Mouse (Mus musculus) mouse trophoblast stem cell (cell line): Measurements from ENCODE around the gene Micu1.

Experiments
- in situ Hi-C, 2 experiments: fragments of 300-500 bp; cut with MseI, MboI; formaldehyde crosslinking; loops; 2 replicates in 1 of 2; 3 replicates in 1 of 2; pipeline ENCODE4 v1.15.1; 2025

Micu1 gene

DNA sequence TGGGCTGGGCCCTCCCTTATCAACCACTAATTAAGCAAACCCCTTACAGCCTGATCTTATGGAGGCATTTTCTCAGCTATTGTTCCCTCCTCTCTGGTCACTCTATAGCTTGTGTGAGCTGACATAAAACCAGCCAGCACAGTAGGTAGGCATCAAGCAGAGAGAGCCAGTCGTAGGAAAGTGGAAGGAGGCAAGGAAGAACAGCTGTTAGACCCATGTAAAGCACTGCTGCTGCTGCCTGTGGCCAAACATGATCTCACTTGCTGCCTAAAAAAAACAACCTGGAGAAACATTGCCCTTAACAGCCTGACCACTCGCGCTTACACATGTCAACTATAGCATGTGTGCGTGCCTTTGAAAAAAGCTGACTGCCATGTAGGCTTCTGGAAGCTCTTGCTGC lies 19.3 kb downstream of the Micu1 start:
- in situ Hi-C loops, result no loop called here

DNA sequence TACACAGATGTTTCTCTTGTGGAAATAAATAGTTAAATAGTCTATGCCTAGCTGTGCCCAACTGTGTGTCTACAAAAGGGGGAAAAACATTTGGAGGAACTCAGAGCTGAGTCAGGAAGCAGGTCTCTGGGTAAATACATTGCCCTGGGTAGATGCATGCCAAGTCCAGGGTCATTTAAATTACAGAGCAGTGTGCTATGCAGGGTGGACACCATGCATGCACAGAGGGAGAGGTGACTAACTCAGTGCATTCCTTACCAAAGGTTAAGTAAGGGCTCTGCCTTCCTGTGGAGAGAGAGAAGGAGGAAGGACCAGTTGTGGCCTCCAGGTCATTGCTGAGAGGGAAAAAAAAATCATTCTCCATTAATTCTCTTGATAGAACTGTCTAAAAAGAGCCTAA lies 22.4 kb downstream of the Micu1 start:
- in situ Hi-C loops, result no loop called here

DNA sequence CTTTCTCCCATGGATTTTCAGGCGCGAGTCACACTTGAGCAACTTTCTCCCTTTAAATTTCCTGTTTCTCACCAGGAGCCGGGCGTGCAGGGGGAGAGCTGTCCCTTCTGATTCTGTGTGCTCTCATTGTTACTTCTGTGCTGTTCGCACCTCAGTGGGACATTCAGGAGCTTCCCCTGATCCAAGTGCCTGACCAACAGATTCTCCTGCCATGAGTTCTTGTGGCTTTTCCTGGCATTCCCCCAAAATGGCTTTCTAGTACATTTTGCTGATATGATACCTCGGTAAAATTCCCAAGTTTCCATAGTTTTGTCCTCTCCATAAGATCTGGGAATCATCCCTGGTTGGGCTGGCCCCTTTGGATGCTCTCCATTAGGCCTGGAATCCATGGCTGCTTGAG lies 25.0 kb downstream of the Micu1 start:
- in situ Hi-C loops, result no loop called here

DNA sequence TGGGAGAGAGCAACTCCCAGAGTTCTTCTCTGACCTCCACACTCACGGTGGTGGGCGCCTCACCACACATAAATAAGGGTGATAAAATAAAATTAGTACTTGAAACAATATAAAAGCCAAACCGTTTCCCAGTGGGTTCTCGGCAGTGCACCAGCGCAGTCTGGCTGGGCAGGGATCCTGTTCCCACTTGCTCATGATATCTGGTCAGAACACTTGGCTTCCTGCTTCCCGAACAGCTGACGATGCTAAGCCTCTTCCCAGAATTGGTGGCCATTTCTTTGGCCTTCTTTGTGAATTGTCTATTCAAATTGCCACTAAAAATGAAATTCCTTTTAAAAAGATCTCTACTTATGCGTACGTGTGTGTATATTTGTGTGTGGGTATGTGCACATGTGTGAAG lies 27.0 kb downstream of the Micu1 start:
- in situ Hi-C loops, result no loop called here

DNA sequence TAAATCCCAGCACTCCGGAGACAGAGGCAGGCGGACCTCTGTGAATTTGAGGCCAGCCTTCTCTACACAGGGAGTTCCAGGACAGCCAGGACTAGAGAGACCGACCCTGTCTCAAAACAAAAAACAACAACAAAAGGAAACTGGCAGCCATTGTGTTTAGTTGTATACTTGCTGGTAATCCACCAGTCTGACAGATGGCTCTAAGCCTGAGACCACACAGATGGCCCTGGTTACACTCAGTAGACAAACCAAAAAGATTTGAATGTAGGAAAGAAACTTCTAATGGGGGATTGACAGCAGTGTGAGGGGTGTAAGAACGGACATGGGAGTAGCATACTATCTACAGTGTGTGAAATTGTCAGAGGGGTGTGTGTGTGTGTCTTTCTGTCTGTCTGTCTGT lies 27.6 kb downstream of the Micu1 start:
- in situ Hi-C loops, result no loop called here

DNA sequence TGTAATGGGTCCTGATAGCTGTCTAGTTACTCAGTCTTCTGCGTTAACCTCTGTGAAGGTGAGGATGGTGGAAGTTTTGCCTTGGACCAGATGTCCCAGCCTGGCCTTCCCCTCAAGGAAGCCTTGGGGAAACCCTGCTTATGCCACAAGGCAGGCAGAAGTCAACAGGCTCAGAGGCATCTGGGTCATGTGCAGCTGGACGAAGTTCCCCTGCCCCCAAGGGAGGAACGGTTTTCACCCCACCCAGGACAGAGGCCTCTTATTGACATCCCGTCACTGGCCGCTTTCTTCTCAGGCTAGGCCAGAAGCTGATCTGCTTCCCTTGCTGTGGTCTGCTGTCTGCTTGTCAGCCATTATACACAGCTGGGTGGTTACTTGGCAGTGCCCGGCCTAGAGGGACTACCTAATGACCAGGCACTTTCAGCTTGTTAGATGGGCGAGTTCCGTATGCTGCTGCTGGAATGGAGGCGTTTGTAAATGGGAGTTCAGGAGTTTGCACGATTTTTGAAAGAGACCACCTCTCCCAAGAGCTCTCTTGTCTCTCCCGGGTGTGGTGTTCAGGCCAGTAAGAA lies 33.8 kb downstream of the Micu1 start:
- in situ Hi-C loops, result no loop called here

DNA sequence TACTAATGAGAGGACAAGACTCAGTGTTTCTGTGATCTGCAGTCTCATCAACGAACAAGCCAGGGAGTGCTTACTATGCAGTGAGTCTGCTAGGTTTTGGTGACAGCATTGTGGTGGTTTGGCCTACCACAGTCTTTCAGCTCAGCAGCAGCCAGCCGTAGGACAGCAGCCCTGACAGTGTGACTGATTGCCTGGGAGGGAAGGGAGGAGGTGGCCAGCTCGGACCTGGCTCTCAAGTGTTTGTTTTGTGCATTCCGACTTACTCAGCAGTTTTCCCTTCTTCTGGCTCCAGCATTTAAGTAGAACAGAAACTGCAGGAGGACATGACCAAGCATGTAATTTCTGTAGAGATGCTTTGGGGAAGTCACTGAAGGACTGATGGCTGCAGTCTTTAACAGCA lies 39.2 kb downstream of the Micu1 start:
- in situ Hi-C loops, result no loop called here

DNA sequence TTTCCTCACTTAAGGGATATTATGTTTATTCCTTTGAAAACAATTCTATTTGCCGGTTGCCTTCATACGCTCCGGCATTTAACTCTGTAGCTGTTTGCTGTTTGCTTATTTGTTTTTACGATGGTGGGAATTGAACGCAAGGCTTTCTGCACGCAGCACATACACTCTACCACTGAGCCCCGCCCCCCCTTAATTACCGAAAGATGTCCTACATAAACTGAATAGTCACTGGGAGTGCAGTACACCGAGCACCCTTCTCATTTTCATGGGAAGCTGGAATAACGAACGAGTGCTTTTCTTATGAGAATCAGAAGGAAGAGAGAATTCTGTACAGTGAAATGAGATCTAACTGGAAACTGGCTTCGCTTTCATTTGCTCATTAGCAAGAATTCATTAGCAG lies 41.1 kb downstream of the Micu1 start:
- in situ Hi-C loops, result no loop called here

DNA sequence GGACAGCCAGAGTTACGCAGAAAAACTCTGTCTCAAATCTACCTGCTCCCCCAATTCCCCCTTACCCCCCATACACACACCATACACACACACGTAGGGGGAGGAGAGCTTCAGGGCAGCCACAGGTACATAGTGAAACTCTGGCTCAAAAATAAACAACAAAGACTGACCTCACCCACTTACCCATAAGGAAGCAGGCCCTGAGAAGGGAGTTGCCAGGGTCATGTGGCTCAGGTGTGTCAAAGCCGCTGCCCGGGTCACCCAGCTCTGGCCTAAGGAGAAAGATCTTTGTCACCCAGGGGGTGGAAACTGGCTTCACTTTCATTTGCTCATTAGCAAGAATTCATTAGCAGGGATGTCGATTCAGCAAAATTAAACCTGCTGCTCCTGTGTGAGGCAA lies 41.7 kb downstream of the Micu1 start:
- in situ Hi-C loops, result no loop called here

DNA sequence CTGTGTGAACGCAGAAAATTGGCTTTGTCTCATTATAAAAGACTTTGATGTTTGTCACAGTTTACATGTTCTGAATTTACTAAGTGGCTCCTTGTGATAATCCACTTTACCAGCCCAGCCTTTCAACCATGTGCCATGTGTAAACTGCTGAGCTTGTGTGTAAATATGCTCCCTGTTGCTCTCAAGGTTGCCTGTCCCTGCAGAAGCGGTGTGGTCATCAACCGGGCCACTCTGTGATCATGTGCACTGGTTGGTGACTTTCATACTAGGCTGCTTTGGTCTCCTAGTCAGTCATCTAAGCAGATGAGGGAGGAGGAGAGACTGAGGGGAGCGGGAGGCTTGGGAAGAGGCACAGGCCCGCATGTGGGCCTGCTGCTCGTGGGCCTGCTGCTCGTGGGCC lies 45.1 kb downstream of the Micu1 start:
- in situ Hi-C loops, result no loop called here

DNA sequence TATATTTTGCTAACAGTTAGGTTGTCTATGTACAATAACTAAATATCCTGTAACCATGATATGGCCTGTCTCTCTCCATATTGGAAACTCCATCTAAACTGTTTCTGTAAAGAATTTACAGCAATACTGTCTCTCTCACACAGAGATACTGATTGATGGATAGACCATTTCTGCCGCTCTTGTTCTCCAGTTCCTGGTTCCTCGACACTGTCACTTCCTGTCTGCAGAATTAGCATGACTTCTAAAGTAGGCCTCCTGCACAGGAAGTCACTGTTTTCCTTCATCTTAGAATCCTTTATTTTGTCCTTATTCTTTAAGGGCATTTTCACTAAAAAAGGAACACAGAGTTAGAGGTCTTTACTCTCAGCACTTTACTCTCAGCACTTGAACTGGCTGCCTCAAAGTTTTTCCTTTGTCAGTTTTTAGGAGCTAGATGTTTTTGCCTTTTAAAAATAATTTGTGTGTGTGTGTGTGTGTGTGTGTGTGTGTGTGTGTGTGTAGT lies 46.5 kb downstream of the Micu1 start:
- in situ Hi-C loops, result no loop called here

DNA sequence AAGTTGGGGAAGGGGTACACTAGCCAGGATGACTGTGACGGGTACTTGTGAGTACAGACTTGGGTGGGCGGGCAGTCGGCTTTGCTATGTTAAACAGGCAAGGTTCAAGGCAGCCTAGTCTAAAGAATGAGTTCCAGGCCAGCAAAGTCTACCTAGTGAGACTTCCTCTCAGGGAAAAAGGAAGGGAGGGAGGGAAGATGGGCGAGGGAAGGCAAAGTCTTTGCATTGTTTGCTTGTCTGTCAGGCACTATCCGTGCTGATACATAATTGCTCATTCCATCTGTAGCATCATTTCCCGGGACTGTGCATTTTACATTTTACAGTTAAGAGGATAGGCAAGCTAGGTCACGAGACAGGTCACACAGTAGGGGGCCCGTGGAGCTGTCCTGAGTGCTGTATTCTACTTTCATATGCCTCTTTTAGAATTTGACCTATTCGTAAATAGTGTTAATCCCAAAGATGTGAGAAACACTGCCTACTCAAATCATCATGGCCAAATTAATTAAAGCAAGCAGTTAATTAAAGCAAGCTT lies 51.3 kb downstream of the Micu1 start:
- in situ Hi-C loops, result no loop called here

DNA sequence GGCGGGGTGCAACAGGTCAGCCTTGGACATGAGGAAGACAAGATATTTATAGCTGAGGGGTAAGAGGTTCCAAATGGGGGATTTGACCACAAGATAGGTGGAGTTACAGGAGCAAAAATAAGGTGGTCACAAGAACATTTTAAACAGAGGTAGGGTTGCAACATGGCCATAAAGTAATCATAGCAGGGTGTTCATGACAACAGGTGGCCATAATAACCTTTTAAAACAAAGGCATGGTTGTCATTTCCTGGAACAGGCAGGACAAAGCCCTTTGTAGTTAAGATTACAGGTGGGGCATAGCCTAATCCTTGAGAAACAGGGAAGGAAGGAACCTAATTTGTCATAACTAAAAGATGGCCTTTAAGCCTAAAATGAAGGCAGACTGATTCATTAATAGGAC lies 51.8 kb downstream of the Micu1 start:
- in situ Hi-C loops, result no loop called here

DNA sequence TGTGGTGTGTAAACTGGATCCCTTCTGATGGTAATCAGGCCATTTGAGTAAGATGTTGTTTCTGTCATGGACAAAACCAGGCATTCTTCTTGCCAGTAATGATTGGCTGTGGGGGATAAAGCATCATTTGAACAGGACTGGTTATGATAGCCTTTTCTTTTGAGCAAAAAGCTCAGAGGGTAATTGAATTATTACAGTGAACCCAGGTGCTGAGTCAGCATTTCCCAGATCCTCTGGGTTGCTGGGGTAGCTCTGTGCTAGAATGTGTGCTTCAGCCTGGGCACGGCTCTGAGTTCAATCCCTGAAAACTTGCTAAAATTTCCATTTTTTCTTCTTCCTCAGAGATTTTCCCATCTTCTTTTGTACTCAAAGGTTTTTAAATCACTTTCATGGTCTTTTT lies 52.6 kb downstream of the Micu1 start:
- in situ Hi-C loops, result no loop called here

DNA sequence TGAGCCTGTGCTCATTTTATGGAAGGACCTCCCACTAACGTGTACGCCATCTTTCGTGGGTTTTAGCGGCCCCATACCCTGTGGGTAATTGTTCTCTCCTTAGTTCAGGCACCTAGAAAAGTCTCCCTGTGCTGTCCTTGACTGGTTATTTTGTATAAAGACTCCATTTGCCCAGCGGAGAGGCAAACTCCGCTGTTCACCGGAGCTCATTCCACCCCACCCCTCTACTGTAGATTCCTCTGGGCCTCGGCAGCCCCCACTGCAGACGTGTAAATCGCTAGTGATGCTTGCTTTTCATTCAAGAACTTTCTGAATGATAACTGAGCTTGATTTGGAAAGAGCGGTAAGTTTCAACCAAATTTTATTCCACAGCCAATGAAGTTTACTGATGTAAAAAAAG lies 53.4 kb downstream of the Micu1 start:
- in situ Hi-C loops, result no loop called here

DNA sequence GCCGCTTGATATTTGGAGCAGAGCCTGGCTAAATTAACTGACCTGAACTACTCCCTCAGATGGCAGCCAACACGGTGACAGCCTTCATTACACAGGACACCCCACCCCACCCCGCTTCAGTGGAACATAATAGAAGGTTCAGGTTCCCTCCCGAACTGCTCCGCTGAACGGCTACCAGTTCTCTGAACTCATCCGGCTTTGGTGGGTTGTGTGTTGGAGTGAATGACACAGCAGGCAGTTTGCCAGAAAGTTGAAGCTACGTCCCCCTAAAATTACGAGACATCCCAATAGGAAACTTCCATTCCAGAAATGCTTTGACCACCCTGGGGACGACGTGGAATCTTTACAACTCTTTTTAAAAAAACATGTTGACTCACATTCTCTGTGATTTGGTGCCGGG lies 53.8 kb downstream of the Micu1 start:
- in situ Hi-C loops, result no loop called here

DNA sequence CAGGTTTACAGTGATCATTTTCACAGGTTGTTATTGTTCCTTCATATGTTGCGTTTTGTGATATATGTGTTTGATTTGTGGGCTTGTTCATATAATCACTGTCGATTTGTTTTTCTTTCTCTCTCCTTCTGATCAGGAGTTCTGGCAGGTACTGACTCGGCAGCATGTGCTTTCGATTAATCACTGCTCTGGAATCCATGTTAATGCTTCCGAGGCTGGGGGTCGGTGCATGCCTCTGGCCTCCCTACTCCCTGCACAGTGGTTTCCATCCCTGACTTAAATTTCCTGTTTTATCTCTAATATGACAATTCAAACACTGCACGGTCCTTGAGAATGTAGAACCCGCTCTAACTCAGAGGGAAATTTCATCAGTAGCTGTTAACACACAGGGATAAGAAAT lies 54.3 kb downstream of the Micu1 start:
- in situ Hi-C loops, result no loop called here

DNA sequence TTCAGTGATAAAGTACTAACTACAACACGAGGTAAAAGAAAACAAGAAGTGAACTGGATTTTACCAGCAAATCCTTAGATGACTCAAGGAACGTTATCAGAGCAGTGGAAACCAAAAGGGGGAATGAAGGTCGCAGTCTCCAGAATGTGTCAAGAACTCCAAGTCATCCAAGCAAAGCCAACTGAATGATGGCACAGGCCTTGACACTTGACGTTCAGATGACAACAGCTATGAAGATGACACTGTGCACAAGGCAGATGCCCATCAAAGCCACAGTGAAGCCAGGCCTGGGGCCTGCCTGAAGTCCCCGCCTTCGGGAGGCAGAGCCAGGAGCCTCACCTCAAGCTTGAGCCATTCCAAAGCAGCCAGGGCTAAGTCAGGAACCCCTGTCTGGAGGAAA lies 62.5 kb downstream of the Micu1 start:
- in situ Hi-C loops, result no loop called here

DNA sequence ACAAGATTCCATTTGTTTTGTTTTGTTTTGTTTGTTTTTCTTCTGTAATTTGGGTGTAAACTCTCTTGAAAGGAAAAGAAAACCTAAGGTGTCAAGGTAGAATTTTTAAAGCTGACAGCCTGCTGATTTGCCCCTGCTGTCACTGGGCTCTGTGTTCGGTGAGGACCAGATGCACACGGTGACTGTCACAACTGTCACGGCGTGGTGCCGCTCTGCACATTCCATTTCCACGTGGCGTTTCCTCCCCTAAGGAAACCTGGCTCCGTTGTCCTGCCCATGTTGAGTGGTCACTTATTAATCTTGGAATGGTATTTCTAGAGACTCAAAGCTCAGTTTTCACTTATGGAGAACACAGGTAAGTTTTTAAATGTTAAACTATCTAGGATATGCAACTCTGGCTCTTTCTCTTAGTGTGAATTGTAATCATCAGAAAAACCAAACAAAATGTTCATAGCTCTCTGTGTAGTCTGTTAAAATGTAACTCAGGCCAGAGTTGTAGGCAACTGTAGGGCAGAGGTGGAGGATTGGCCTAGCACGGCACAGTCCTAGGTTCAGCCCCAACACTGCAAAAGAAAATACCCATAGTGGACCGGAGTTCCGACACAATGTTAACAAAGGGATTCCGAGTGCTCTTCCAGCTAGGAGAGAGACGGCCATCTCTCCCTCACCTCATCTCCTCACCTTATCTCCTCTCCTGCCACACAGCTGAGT lies 66.2 kb downstream of the Micu1 start:
- in situ Hi-C loops, result no loop called here

DNA sequence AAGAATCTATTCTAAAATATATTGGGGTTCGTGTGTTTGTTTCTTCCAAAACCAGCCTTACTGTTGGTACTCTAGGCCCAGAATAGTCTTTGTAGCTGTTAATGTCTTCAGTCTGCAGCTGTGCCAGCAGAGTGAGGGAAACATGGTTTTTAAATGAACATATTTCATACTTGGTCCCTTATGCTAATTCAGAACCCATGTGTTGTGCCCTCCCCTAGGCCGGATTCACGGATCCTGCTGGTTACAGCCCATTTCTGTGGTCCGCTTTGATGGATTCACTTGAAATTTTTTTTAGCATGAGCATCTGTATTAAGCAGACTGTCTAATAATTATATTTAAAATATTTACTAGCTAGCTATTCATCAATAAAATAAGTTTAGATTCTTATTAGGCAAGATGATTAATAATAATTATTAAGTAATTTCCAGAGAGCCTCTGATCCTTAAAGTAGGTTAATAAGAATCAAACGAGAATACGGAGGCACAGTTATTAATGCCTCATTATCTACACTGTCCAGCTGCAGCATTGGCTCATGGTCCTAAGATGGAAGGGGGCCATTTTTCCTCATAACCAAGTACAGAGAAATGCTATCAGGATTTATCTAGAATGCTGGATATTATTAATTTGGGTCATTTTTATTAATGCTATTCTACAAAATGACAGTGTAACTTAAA lies 69.2 kb downstream of the Micu1 start:
- in situ Hi-C loops, result no loop called here

DNA sequence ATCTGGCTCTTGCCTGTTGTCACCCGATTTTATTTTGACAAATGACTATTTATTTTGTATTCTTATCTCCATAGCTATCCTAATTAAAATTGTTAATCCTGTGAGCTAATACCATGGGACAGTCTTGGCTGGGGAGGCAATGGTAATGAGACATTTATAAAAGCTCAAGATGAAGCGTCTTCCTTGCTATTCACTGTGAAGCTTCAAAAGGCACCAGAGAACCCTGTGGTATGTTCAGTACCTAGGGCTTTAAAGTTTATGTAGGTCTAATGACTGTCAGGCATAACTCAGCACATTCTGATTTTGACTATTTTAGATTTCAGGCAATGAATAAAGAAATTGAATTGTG lies 69.7 kb downstream of the Micu1 start:
- in situ Hi-C loops, result no loop called here

DNA sequence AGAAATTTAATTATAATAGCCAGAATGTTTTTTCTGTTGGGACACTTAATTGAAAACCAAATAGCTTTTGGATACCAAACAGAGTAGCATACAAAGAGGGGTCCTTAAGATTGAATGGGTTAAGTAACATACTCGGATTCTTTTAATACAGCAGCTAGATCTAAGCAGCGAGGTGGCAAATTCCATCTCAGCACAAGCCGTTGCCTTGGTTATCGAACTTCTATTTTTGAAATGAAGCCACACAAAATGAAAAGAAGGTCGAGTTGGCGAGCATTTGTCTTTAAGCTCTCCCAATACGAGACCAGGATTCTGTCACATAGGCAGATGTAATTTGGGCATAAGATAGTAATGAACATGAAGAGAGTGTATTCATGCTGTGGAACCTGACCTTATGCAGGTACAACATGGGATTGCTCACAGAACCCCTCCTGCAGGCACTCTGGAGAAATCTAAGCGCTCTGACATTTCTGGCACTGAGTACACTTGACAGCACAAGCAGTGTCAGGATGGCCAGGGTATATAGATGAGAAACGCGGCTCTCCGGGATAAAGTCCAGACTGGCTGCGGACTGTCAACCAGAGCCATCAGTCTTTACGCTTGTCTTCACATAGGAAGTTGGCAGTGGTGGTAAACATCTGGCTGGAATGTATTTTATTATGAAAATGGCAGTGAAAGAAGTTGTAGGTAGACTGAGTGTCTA lies 71.3 kb downstream of the Micu1 start:
- in situ Hi-C loops, result no loop called here

DNA sequence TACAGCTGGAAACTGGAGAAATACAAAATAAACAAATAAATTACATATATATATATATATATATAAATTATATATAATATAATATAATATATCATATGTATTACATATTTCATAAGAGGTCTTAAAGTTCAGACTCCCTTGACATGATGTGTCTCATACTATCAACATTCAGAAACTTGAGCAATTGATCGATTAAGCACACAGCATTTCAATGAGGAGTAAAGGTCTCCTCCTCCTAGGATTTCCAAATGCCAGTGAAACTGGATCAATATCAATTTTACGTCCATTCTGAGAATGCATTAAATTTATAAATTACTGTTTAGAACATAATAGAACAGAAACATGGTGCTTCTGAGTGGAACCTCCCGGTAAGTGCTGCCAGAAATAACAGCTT lies 71.9 kb downstream of the Micu1 start:
- in situ Hi-C loops, result no loop called here
